Mouse (Mus musculus): ENCODE measurements around the gene Olfm2. TPM values are rescaled to one million over a fixed set of nuclear protein-coding genes. Genes with fewer than 3 reads are reported as not detected.
A peak's percentile ranks its signal among the peaks of the same experiment; 100 is the strongest.

Gene Olfm2
- polyA plus RNA-seq, 1 experiment from 2014 or later: 4.1 TPM

DNA sequence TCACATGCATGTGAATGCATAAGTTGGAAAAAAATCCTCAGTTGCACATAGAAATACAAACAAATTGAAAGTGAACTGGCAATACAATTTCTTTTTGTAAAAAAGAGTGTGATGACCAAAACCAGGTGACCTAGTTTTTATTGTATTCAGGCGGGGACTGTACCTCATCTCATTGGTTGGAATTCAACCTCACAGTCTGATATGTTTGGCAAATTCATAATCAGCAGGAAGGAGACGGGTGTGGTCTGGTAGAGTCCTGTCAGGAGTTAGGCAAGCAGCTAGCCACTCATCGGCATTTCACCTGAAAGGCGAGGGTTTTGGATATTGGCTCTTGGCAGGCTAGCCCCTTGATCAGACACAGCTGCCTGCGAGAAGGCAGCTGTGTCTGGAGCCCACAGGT lies 3.1 kb upstream of the Olfm2 start:
- WGBS: 37% methylated on average over 5 of the region's 5 CpGs
- Histone ChIP-seq H3K36me3 (ENCODE audit: control insufficient read depth, insufficient read depth) (no peaks in the 10 kb centered on the region), H3K4me1 (replicated peaks; ENCODE audit: control insufficient read depth, insufficient read depth, low read length) (no peaks in the 10 kb centered on the region), H3K9ac (ENCODE audit: low read depth, low read length) (no peak overlapping the region), H3K27ac (ENCODE audit: low read depth, low read length) (no peak overlapping the region), H3K4me3 (ENCODE audit: low read depth, low read length) (no peak overlapping the region), H3K4me2 (replicated peaks; ENCODE audit: low read depth) (no peak overlapping the region), H3K27me3 (replicated peaks; ENCODE audit: control insufficient read depth, insufficient read depth, low read length) (peaks cover 31% of the 10 kb centered on the region), H3K9me3 (ENCODE audit: control insufficient read depth) (no peaks in the 10 kb centered on the region)
- no peak for TF ChIP-seq CTCF (IDR thresholded peaks at IDR 0.05; ENCODE audit: low read depth)
- ATAC-seq: no peak

DNA sequence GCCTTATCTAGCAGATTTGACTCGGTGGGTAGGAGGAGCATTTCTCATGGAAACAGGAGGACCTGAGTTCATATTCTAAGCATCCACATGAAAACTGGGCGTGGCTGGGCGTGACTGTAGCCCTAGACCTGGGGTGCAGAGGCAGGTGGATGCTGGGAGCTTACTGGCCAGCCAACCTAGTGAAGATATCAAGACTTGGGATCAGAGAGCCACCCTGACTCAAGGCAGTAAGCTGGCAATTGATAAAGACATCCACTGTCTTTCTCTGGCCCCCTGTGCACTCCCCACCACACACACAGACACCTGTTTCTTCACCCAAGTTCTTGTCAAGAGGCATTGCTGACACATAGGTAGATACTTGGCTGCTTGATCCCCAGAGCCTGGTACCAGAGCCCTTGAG lies 2.4 kb upstream of the Olfm2 start:
- Histone ChIP-seq H3K36me3 (ENCODE audit: control insufficient read depth, insufficient read depth) (no peaks in the 10 kb centered on the region), H3K9me3 (ENCODE audit: control insufficient read depth) (no peaks in the 10 kb centered on the region), H3K4me1 (replicated peaks; ENCODE audit: control insufficient read depth, insufficient read depth, low read length) (no peaks in the 10 kb centered on the region), H3K4me3 (ENCODE audit: low read depth, low read length) (no peak overlapping the region), H3K27ac (ENCODE audit: low read depth, low read length) (no peak overlapping the region), H3K9ac (ENCODE audit: low read depth, low read length) (no peak overlapping the region), H3K4me2 (replicated peaks; ENCODE audit: low read depth) (no peak overlapping the region), H3K27me3 (replicated peaks; ENCODE audit: control insufficient read depth, insufficient read depth, low read length) (peaks cover 38% of the 10 kb centered on the region)
- WGBS: 59% methylated on average over 3 of the region's 3 CpGs
- no peak for ATAC-seq
- TF ChIP-seq CTCF (IDR thresholded peaks at IDR 0.05; ENCODE audit: low read depth): no peak

DNA sequence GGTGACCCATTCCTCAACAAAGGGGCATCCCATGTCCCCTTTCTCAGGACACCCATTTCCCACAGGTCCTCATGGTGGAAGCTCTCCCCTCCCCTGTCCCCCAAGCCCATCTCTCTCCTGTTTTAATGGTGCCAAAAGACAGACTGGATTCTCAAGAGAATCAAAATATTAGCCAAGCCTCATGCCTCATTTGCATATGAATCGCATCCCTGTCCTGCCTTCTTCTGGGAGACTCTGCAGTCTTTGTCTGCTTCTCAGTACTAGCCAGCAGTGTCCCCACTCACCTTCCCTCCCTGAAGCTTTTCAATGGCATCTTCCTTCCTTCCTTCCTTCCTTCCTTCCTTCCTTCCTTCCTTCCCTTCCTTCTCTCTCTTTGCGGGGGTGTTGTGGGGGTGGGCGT lies 1.5 kb upstream of the Olfm2 start:
- no peaks in the 10 kb centered on the region for H3K36me3 ChIP-seq (ENCODE audit: control insufficient read depth, insufficient read depth)
- ATAC-seq: no peak
- no peaks in the 10 kb centered on the region for H3K9me3 ChIP-seq (ENCODE audit: control insufficient read depth)
- 22% methylated on average over 3 of the region's 3 CpGs for WGBS
- H3K4me2 ChIP-seq (replicated peaks; ENCODE audit: low read depth): no peak overlapping the region
- no peak for TF ChIP-seq CTCF (IDR thresholded peaks at IDR 0.05; ENCODE audit: low read depth)
- peaks cover 38% of the 10 kb centered on the region for H3K27me3 ChIP-seq (replicated peaks; ENCODE audit: control insufficient read depth, insufficient read depth, low read length)
- no peaks in the 10 kb centered on the region for H3K4me1 ChIP-seq (replicated peaks; ENCODE audit: control insufficient read depth, insufficient read depth, low read length)
- no peak overlapping the region for H3K4me3 ChIP-seq (ENCODE audit: low read depth, low read length)
- H3K27ac ChIP-seq (ENCODE audit: low read depth, low read length): no peak overlapping the region
- no peak overlapping the region for H3K9ac ChIP-seq (ENCODE audit: low read depth, low read length)

DNA sequence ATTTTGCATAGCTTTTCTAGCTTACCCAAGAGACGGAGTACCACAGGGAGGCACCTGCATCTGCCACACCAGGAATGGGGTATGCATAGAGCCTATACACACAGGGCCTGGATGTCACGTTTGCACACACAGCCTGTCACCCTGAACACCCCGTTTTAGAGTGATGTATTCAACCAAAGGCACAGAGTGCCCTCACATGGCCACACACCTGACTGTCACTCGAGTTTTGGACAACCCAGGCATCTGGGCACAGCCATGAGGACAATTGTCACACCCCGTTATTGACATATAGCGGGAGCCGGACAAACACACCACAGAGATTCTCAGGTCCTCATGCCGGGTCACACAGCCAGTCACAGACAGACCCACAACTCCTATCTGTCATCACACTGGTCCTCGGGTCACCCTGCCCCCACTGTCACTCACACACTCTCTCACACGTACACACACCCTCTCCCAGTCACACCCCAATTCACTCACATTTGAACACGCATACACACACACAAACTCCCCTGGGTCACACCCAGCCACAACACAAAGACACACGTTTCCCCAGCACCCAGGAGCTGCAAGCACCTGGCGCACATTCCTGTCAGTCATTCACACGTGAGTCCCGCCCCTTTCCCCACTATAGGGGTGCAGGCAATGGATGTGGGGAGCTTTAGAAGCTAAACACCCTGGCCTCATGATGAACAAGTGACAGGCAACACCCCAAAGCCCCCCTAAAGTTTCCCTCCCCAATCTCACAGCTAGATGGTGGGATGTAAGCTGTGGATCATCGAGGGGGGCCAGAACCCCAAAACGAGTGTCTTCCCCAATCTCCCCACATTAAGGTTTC lies 801 bp downstream of the Olfm2 start:
- Histone ChIP-seq H3K36me3 (ENCODE audit: control insufficient read depth, insufficient read depth) (no peaks in the 10 kb centered on the region), H3K4me2 (replicated peaks; ENCODE audit: low read depth) (peak overlapping the region; percentile 70), H3K9ac (ENCODE audit: low read depth, low read length) (no peak overlapping the region), H3K4me3 (ENCODE audit: low read depth, low read length) (peak overlapping the region; percentile 36), H3K27me3 (replicated peaks; ENCODE audit: control insufficient read depth, insufficient read depth, low read length) (peaks cover 38% of the 10 kb centered on the region), H3K27ac (ENCODE audit: low read depth, low read length) (no peak overlapping the region), H3K9me3 (ENCODE audit: control insufficient read depth) (no peaks in the 10 kb centered on the region), H3K4me1 (replicated peaks; ENCODE audit: control insufficient read depth, insufficient read depth, low read length) (no peaks in the 10 kb centered on the region)
- 11% methylated on average over 17 of the region's 17 CpGs for WGBS
- 0 out of 2 replicates have a peak, but pooled peaks have one; percentile 13 for ATAC-seq
- no peak for TF ChIP-seq CTCF (IDR thresholded peaks at IDR 0.05; ENCODE audit: low read depth)

DNA sequence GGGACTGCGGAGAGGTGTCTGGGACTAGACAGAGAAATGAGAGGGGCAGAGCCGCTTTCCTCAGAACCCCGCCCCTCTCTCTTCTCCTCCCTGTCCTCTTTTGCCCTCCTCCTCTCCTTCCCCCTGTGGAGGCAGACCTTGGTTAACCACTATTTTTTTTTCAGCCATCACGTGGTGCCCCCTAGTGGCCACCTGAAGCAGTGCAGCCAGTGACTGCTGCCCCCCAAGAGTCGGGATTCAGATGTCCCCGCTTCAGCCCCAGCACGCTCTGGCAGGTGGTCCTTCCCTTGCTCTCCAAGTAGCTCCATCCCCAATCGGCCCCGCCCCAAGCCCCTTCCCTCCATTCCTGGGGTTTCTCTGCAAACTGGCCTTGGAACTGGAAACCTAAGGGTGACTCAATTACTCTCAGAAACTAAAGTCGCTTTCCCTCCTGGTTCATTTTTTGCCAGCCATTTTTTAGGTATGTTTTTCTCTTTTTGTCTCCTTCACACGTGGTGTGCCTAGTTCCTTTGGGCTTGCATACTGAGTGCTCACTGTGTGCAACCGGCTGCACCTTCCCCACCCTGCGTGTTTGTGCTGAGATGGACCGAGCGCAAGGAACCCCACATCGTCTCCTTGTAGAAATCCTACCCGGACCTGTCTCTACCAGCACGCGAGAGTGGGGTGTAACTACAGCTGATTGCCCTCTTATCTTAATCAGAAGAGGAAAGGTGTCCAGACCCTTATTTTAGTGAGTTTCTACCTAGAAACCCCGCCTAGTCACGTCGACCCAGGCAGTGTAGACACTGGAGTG lies 2.0 kb downstream of the Olfm2 start:
- Histone ChIP-seq H3K27me3 (replicated peaks; ENCODE audit: control insufficient read depth, insufficient read depth, low read length) (peaks cover 38% of the 10 kb centered on the region), H3K9me3 (ENCODE audit: control insufficient read depth) (no peaks in the 10 kb centered on the region), H3K4me1 (replicated peaks; ENCODE audit: control insufficient read depth, insufficient read depth, low read length) (no peaks in the 10 kb centered on the region), H3K27ac (ENCODE audit: low read depth, low read length) (no peak overlapping the region), H3K9ac (ENCODE audit: low read depth, low read length) (no peak overlapping the region), H3K36me3 (ENCODE audit: control insufficient read depth, insufficient read depth) (no peaks in the 10 kb centered on the region), H3K4me3 (ENCODE audit: low read depth, low read length) (no peak overlapping the region), H3K4me2 (replicated peaks; ENCODE audit: low read depth) (no peak overlapping the region)
- peak; percentile 76 for TF ChIP-seq CTCF (IDR thresholded peaks at IDR 0.05; ENCODE audit: low read depth)
- ATAC-seq: no peak
- WGBS: 17% methylated on average over 22 of the region's 22 CpGs

DNA sequence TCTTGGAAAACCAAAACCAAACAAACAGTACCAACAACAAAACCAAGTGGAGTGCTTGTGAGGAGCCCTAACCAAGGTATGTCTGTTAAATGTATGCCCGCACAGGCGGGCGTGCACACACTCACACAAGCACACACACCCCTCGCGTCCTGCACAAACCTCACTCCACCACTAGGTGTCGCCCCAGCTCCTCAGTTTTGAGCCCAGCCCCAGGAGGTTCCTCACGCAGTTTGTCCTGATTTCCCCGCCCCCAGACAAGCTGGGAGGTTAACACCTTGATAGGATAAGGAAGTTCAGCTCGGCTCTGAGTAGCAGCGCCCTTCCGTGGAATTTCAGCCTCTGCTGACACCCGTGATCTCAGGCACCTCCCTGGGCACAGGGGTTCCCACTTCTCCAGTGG lies 5.7 kb downstream of the Olfm2 start:
- H3K9ac ChIP-seq (ENCODE audit: low read depth, low read length): no peak overlapping the region

More for the DNA sequence above, 5.7 kb downstream of the Olfm2 start:
- H3K27ac ChIP-seq (ENCODE audit: low read depth, low read length): no peak overlapping the region
- peak overlapping the region; percentile 52 for H3K4me2 ChIP-seq (replicated peaks; ENCODE audit: low read depth)
- H3K4me3 ChIP-seq (ENCODE audit: low read depth, low read length): peak overlapping the region; percentile 9; the same call in 1 of the 2 replicates
- 1% methylated on average over 12 of the region's 12 CpGs for WGBS
- H3K36me3 ChIP-seq (ENCODE audit: control insufficient read depth, insufficient read depth): no peaks in the 10 kb centered on the region
- no peaks in the 10 kb centered on the region for H3K4me1 ChIP-seq (replicated peaks; ENCODE audit: control insufficient read depth, insufficient read depth, low read length)
- peak; percentile 80 for ATAC-seq
- H3K27me3 ChIP-seq (replicated peaks; ENCODE audit: control insufficient read depth, insufficient read depth, low read length): peaks cover 16% of the 10 kb centered on the region
- TF ChIP-seq CTCF (IDR thresholded peaks at IDR 0.05; ENCODE audit: low read depth): peak; percentile 98
- no peaks in the 10 kb centered on the region for H3K9me3 ChIP-seq (ENCODE audit: control insufficient read depth)

Measured in intestine, postnatal 0 days (tissue).